Mouse (Mus musculus): ENCODE results near the gene Ncbp2.

- TF ChIP-seq POLR2A (IDR thresholded peaks at IDR 0.05; ENCODE audit: control insufficient read depth, extremely low read depth, insufficient read depth, low read length, poor library complexity) (peak; percentile 77), CTCF (IDR thresholded peaks at IDR 0.05; ENCODE audit: borderline replicate concordance, control insufficient read depth, extremely low read depth, insufficient read depth, low read length, poor library complexity) (no peak)
Measured at GRCm38 (mm10) chr16:32002509-32003477, 54.5 kb downstream of the Ncbp2 start, which contains the start of gene Senp5.
